Mouse (Mus musculus): ENCODE results near the gene Szt2. TPM values are rescaled to one million over a fixed set of nuclear protein-coding genes. Genes with fewer than 3 reads are reported as not detected.

The Szt2 gene
- polyA plus RNA-seq, 1 experiment from 2014 or later, result 4.6 TPM

GRCm38 (mm10) chr4:118402701-118403100 lies 6.4 kb downstream of the Szt2 start:
- H3K4me2 ChIP-seq, result no peak overlapping the region
- 90% methylated on average over 12 of the region's 12 CpGs for WGBS
- H3K4me3 ChIP-seq, result no peak overlapping the region

GRCm38 (mm10) chr4:118401918-118402317 lies 7.2 kb downstream of the Szt2 start:
- Histone ChIP-seq H3K27ac (no peak overlapping the region), H3K27me3 (no peaks in the 10 kb centered on the region), H3K4me3 (no peak overlapping the region), H3K9ac (no peak overlapping the region), H3K36me3 (peaks cover 58% of the 10 kb centered on the region), H3K4me1 (replicated peaks) (no peaks in the 10 kb centered on the region; the same call in 1 of the 2 replicates), H3K4me2 (no peak overlapping the region), H3K9me3 (replicated peaks) (no peaks in the 10 kb centered on the region)
- no peak for ATAC-seq (replicated peaks; ENCODE audit: insufficient number of reproducible peaks, insufficient read depth, low FRiP score, low read depth)
- 58% methylated on average over 5 of the region's 5 CpGs for WGBS

More at GRCm38 (mm10) chr4:118402701-118403100, 6.4 kb downstream of the Szt2 start:
- H3K27me3 ChIP-seq, result no peaks in the 10 kb centered on the region
- no peak overlapping the region for H3K9ac ChIP-seq
- no peak for ATAC-seq (replicated peaks; ENCODE audit: insufficient number of reproducible peaks, insufficient read depth, low FRiP score, low read depth)
- H3K36me3 ChIP-seq, result peaks cover 57% of the 10 kb centered on the region
- no peak overlapping the region for H3K27ac ChIP-seq
- no peaks in the 10 kb centered on the region; the same call in 1 of the 2 replicates for H3K4me1 ChIP-seq (replicated peaks)
- no peaks in the 10 kb centered on the region for H3K9me3 ChIP-seq (replicated peaks)

GRCm38 (mm10) chr4:118401421-118401820 lies 7.7 kb downstream of the Szt2 start:
- Histone ChIP-seq H3K4me3 (no peak overlapping the region), H3K27ac (no peak overlapping the region), H3K9ac (no peak overlapping the region), H3K4me2 (no peak overlapping the region), H3K27me3 (no peaks in the 10 kb centered on the region), H3K9me3 (replicated peaks) (no peaks in the 10 kb centered on the region), H3K4me1 (replicated peaks) (no peaks in the 10 kb centered on the region; the same call in 1 of the 2 replicates), H3K36me3 (peaks cover 58% of the 10 kb centered on the region)
- 86% methylated on average over 3 of the region's 3 CpGs for WGBS
- no peak for ATAC-seq (replicated peaks; ENCODE audit: insufficient number of reproducible peaks, insufficient read depth, low FRiP score, low read depth)

GRCm38 (mm10) chr4:118398400-118398799 lies 10.7 kb downstream of the Szt2 start:
- Histone ChIP-seq H3K9ac (no peak overlapping the region), H3K27me3 (no peaks in the 10 kb centered on the region), H3K27ac (no peak overlapping the region), H3K4me2 (no peak overlapping the region), H3K4me1 (replicated peaks) (peaks cover 23% of the 10 kb centered on the region), H3K9me3 (replicated peaks) (no peaks in the 10 kb centered on the region), H3K36me3 (peaks cover 55% of the 10 kb centered on the region), H3K4me3 (no peak overlapping the region)
- WGBS, result 94% methylated on average over 6 of the region's 6 CpGs
- no peak for ATAC-seq (replicated peaks; ENCODE audit: insufficient number of reproducible peaks, insufficient read depth, low FRiP score, low read depth)

GRCm38 (mm10) chr4:118396433-118396832 lies 12.6 kb downstream of the Szt2 start:
- Histone ChIP-seq H3K4me3 (no peak overlapping the region), H3K27ac (peak overlapping the region; percentile 56), H3K9me3 (replicated peaks) (no peaks in the 10 kb centered on the region), H3K4me1 (replicated peaks) (peaks cover 24% of the 10 kb centered on the region), H3K36me3 (peaks cover 61% of the 10 kb centered on the region), H3K27me3 (no peaks in the 10 kb centered on the region), H3K9ac (no peak overlapping the region), H3K4me2 (no peak overlapping the region)
- ATAC-seq (replicated peaks; ENCODE audit: insufficient number of reproducible peaks, insufficient read depth, low FRiP score, low read depth), result no peak
- WGBS, result 51% methylated on average over 3 of the region's 3 CpGs

- Histone ChIP-seq H3K9me3 (replicated peaks) (no peaks in the 10 kb centered on the region), H3K4me1 (replicated peaks) (peaks cover 24% of the 10 kb centered on the region), H3K9ac (no peak overlapping the region), H3K27ac (peak overlapping the region; percentile 79), H3K4me3 (no peak overlapping the region), H3K4me2 (no peak overlapping the region), H3K27me3 (no peaks in the 10 kb centered on the region), H3K36me3 (peaks cover 62% of the 10 kb centered on the region)
- 34% methylated on average over 4 of the region's 4 CpGs for WGBS
- ATAC-seq (replicated peaks; ENCODE audit: insufficient number of reproducible peaks, insufficient read depth, low FRiP score, low read depth), result no peak
Observed at GRCm38 (mm10) chr4:118395289-118395688, 13.8 kb downstream of the Szt2 start.

GRCm38 (mm10) chr4:118394505-118394904 lies 14.6 kb downstream of the Szt2 start:
- Histone ChIP-seq H3K36me3 (peaks cover 61% of the 10 kb centered on the region), H3K27ac (peak overlapping the region; percentile 79), H3K9me3 (replicated peaks) (no peaks in the 10 kb centered on the region), H3K9ac (no peak overlapping the region), H3K27me3 (no peaks in the 10 kb centered on the region), H3K4me1 (replicated peaks) (peaks cover 24% of the 10 kb centered on the region), H3K4me3 (no peak overlapping the region), H3K4me2 (no peak overlapping the region)
- 37% methylated on average over 6 of the region's 6 CpGs for WGBS
- ATAC-seq (replicated peaks; ENCODE audit: insufficient number of reproducible peaks, insufficient read depth, low FRiP score, low read depth), result peak; percentile 76

- Histone ChIP-seq H3K9ac (no peak overlapping the region), H3K4me2 (no peak overlapping the region), H3K27me3 (no peaks in the 10 kb centered on the region), H3K27ac (no peak overlapping the region), H3K4me3 (no peak overlapping the region), H3K4me1 (replicated peaks) (peaks cover 18% of the 10 kb centered on the region), H3K9me3 (replicated peaks) (no peaks in the 10 kb centered on the region), H3K36me3 (peaks cover 85% of the 10 kb centered on the region)
- no peak for ATAC-seq (replicated peaks; ENCODE audit: insufficient number of reproducible peaks, insufficient read depth, low FRiP score, low read depth)
- WGBS, result 85% methylated on average over 11 of the region's 11 CpGs
Observed at GRCm38 (mm10) chr4:118390146-118390545, 18.9 kb downstream of the Szt2 start.

GRCm38 (mm10) chr4:118387316-118387715 lies 21.8 kb downstream of the Szt2 start:
- Histone ChIP-seq H3K4me2 (no peak overlapping the region), H3K4me1 (replicated peaks) (no peaks in the 10 kb centered on the region), H3K9me3 (replicated peaks) (no peaks in the 10 kb centered on the region), H3K4me3 (no peak overlapping the region), H3K27me3 (no peaks in the 10 kb centered on the region), H3K9ac (no peak overlapping the region), H3K27ac (no peak overlapping the region), H3K36me3 (peaks cover 98% of the 10 kb centered on the region)
- ATAC-seq (replicated peaks; ENCODE audit: insufficient number of reproducible peaks, insufficient read depth, low FRiP score, low read depth), result no peak
- 88% methylated on average over 8 of the region's 8 CpGs for WGBS

GRCm38 (mm10) chr4:118383271-118383670 lies 25.8 kb downstream of the Szt2 start:
- H3K4me3 ChIP-seq, result no peak overlapping the region
- H3K9ac ChIP-seq, result no peak overlapping the region
- no peak for ATAC-seq (replicated peaks; ENCODE audit: insufficient number of reproducible peaks, insufficient read depth, low FRiP score, low read depth)
- no peak overlapping the region for H3K27ac ChIP-seq
- H3K27me3 ChIP-seq, result no peaks in the 10 kb centered on the region
- WGBS, result 96% methylated on average over 7 of the region's 7 CpGs
- no peaks in the 10 kb centered on the region for H3K4me1 ChIP-seq (replicated peaks)
- no peaks in the 10 kb centered on the region for H3K9me3 ChIP-seq (replicated peaks)
- no peak overlapping the region for H3K4me2 ChIP-seq
- H3K36me3 ChIP-seq, result peaks cover 93% of the 10 kb centered on the region

- Histone ChIP-seq H3K9ac (no peak overlapping the region), H3K36me3 (peaks cover 92% of the 10 kb centered on the region), H3K4me2 (no peak overlapping the region), H3K4me1 (replicated peaks) (no peaks in the 10 kb centered on the region), H3K4me3 (no peak overlapping the region), H3K27me3 (no peaks in the 10 kb centered on the region), H3K27ac (no peak overlapping the region), H3K9me3 (replicated peaks) (no peaks in the 10 kb centered on the region)
- 93% methylated on average over 6 of the region's 6 CpGs for WGBS
- no peak for ATAC-seq (replicated peaks; ENCODE audit: insufficient number of reproducible peaks, insufficient read depth, low FRiP score, low read depth)
Observed at GRCm38 (mm10) chr4:118375999-118376398, 33.1 kb downstream of the Szt2 start.

GRCm38 (mm10) chr4:118371822-118372221 lies 37.3 kb downstream of the Szt2 start:
- H3K9ac ChIP-seq, result no peak overlapping the region
- H3K9me3 ChIP-seq (replicated peaks), result no peaks in the 10 kb centered on the region
- ATAC-seq (replicated peaks; ENCODE audit: insufficient number of reproducible peaks, insufficient read depth, low FRiP score, low read depth), result no peak
- 93% methylated on average over 13 of the region's 13 CpGs for WGBS
- no peaks in the 10 kb centered on the region for H3K27me3 ChIP-seq
- H3K36me3 ChIP-seq, result peaks cover 89% of the 10 kb centered on the region
- no peak overlapping the region for H3K4me3 ChIP-seq
- no peak overlapping the region for H3K4me2 ChIP-seq
- no peak overlapping the region for H3K27ac ChIP-seq
- no peaks in the 10 kb centered on the region for H3K4me1 ChIP-seq (replicated peaks)

Data from heart, embryonic 15.5 days (tissue).